ENCODE assay signal across 31 mouse cellular contexts in genomic region chr13:111373281-111373680, GRCm38 (mm10).
DNase-seq lines count a peak whose midpoint lies in the region; ATAC-seq and TF ChIP-seq lines count a peak whose summit lies in the region.
"Had no signal": no experiment of that assay in that cellular context is flagged by ENCODE, and none has a peak within 500 bp of the region (broad histone marks: within the 10 kb centered on the region; RNA-seq: fewer than 3 reads in every experiment).

No protein-coding gene starts in this region.

- no peak for TF ChIP-seq EP300 in heart, postnatal 0 days (IDR thresholded peaks at IDR 0.05; ENCODE audit: low read depth)
- no peak for TF ChIP-seq EP300 in heart, adult 2 months (IDR thresholded peaks at IDR 0.05; ENCODE audit: insufficient read depth, low read depth, low read length)

- H3K4me2 ChIP-seq in heart, postnatal 0 days (ENCODE audit: low read depth, low read length): no peak overlapping the region
- H3K4me2 ChIP-seq in limb, embryonic 14.5 days (replicated peaks; ENCODE audit: low read depth, low read length, severe bottlenecking): no peak overlapping the region
- no peak overlapping the region for H3K4me2 ChIP-seq in stomach, embryonic 16.5 days (ENCODE audit: low read depth, low read length)
- H3K4me2 ChIP-seq: embryonic facial prominence, embryonic 13.5 days; intestine, embryonic 15.5 days; liver, embryonic 11.5 days; lung, embryonic 15.5 days; neural tube, embryonic 12.5 days had no signal

- 58% methylated on average over 6 of the region's 6 CpGs for WGBS in heart, embryonic 10.5 days
- WGBS in heart, postnatal 0 days: 58% methylated on average over 6 of the region's 6 CpGs
- WGBS in heart, adult 2 months: 63% methylated on average over 6 of the region's 6 CpGs
- WGBS in limb, embryonic 14.5 days: 62% methylated on average over 6 of the region's 6 CpGs
- WGBS in stomach, embryonic 16.5 days: 54% methylated on average over 6 of the region's 6 CpGs

- no peak overlapping the region for H3K9ac ChIP-seq in heart, postnatal 0 days (replicated peaks; ENCODE audit: low read depth, low read length)
- H3K9ac ChIP-seq in heart, adult 2 months (ENCODE audit: low read depth, low read length): no peak overlapping the region
- H3K9ac ChIP-seq in limb, embryonic 14.5 days (ENCODE audit: low read depth, low read length, severe bottlenecking): no peak overlapping the region
- no peak overlapping the region for H3K9ac ChIP-seq in stomach, embryonic 16.5 days (ENCODE audit: low read length)
- H3K9ac ChIP-seq: embryonic facial prominence, embryonic 13.5 days; intestine, embryonic 15.5 days; lung, embryonic 15.5 days; neural tube, embryonic 12.5 days had no signal

- H3K4me3 ChIP-seq in heart, embryonic 10.5 days: no peak overlapping the region
- no peak overlapping the region for H3K4me3 ChIP-seq in heart, postnatal 0 days (ENCODE audit: low read depth, low read length)
- H3K4me3 ChIP-seq in heart, adult 2 months: no peak overlapping the region
- no peak overlapping the region for H3K4me3 ChIP-seq in limb, embryonic 14.5 days (replicated peaks; ENCODE audit: low read length)
- H3K4me3 ChIP-seq in stomach, embryonic 16.5 days (replicated peaks; ENCODE audit: low read length): no peak overlapping the region
- H3K4me3 ChIP-seq: embryonic facial prominence, embryonic 13.5 days; erythroblast, embryonic 14.5 days; gastrocnemius, adult 2 months; intestine, embryonic 15.5 days; lung, embryonic 15.5 days; midbrain, embryonic 10.5 days; myocyte; neural tube, embryonic 12.5 days had no signal

- no peaks in the 10 kb centered on the region for H3K27me3 ChIP-seq in heart, embryonic 10.5 days (ENCODE audit: insufficient read depth, poor library complexity, severe bottlenecking)
- H3K27me3 ChIP-seq in heart, postnatal 0 days (ENCODE audit: control insufficient read depth, insufficient read depth, low read length): no peaks in the 10 kb centered on the region
- no peaks in the 10 kb centered on the region for H3K27me3 ChIP-seq in heart, adult 2 months (ENCODE audit: control insufficient read depth, insufficient read depth, low read length)
- no peaks in the 10 kb centered on the region for H3K27me3 ChIP-seq in limb, embryonic 14.5 days (ENCODE audit: control insufficient read depth, insufficient read depth, low read length)
- no peaks in the 10 kb centered on the region for H3K27me3 ChIP-seq in stomach, embryonic 16.5 days (ENCODE audit: control insufficient read depth, insufficient read depth, low read length)
- H3K27me3 ChIP-seq: embryonic facial prominence, embryonic 13.5 days; intestine, embryonic 15.5 days; lung, embryonic 15.5 days; neural tube, embryonic 12.5 days; Patski had no signal

- peak; percentile 8 to 9 for DNase-seq in heart, adult 18-20 months
- DNase-seq in heart, embryonic 10.5 days (ENCODE audit: low spot score): no peak
- DNase-seq in heart, postnatal 0 days (ENCODE audit: low spot score): no peak
- no peak for DNase-seq in heart, adult 2 months
- DNase-seq in limb, embryonic 14.5 days (ENCODE audit: low spot score): peak; percentile 44
- no peak for DNase-seq in yolk sac, embryonic 10.5 days (ENCODE audit: low spot score)
- DNase-seq: adrenal gland, postnatal 14 days; cerebellum, adult 11-12 months; cerebellum, adult 9-11 months; embryo, embryonic 11 days; gastrocnemius, adult 2 months; gastrocnemius, postnatal 36 days; kidney, adult 8-10 months; kidney, postnatal 10 days; layer of hippocampus, adult 9-11 months; right cerebral cortex, adult 18-20 months; spleen, adult 18-20 months; thymus, adult 18-20 months; thymus, postnatal 25 days had no signal

- no peak overlapping the region for H3K27ac ChIP-seq in heart, embryonic 10.5 days
- 0 out of 2 replicates have a peak overlapping the region, but pooled peaks have one; percentile 34 for H3K27ac ChIP-seq in heart, postnatal 0 days (ENCODE audit: low read depth)
- H3K27ac ChIP-seq in heart, adult 2 months: no peak overlapping the region
- H3K27ac ChIP-seq in limb, embryonic 14.5 days (replicated peaks; ENCODE audit: low read depth, low read length): no peak overlapping the region
- H3K27ac ChIP-seq in stomach, embryonic 16.5 days (ENCODE audit: low read length): peak overlapping the region; percentile 58
- H3K27ac ChIP-seq: embryonic facial prominence, embryonic 13.5 days; gastrocnemius, adult 2 months; hindbrain, postnatal 0 days; intestine, embryonic 15.5 days; lung, embryonic 15.5 days; midbrain, embryonic 10.5 days; neural tube, embryonic 12.5 days had no signal

- peak; percentile 33; the same call in 1 of the 2 replicates for ATAC-seq in heart, postnatal 0 days (ENCODE audit: insufficient read depth, low read depth)
- peak; percentile 41; the same call in 1 of the 2 replicates for ATAC-seq in limb, embryonic 14.5 days (ENCODE audit: low FRiP score, low read depth)
- ATAC-seq in stomach, embryonic 16.5 days (ENCODE audit: insufficient read depth, low FRiP score): no peak
- ATAC-seq: forebrain, embryonic 16.5 days; hindbrain, postnatal 0 days; intestine, embryonic 15.5 days; Patski had no signal

- no peaks in the 10 kb centered on the region for H3K36me3 ChIP-seq in heart, embryonic 10.5 days
- no peaks in the 10 kb centered on the region for H3K36me3 ChIP-seq in heart, postnatal 0 days (replicated peaks; ENCODE audit: control insufficient read depth, insufficient read depth, low read length)
- H3K36me3 ChIP-seq in heart, adult 2 months (ENCODE audit: control insufficient read depth, insufficient read depth, low read length): no peaks in the 10 kb centered on the region; the same call in 1 of the 2 replicates
- no peaks in the 10 kb centered on the region for H3K36me3 ChIP-seq in limb, embryonic 14.5 days (ENCODE audit: control insufficient read depth, insufficient read depth, low read length)
- H3K36me3 ChIP-seq in stomach, embryonic 16.5 days (ENCODE audit: control insufficient read depth, insufficient read depth, low read length): no peaks in the 10 kb centered on the region
- H3K36me3 ChIP-seq: embryonic facial prominence, embryonic 13.5 days; intestine, embryonic 15.5 days; lung, embryonic 15.5 days; midbrain, embryonic 10.5 days; neural tube, embryonic 12.5 days had no signal

- TF ChIP-seq POLR2A in heart, adult 2 months (IDR thresholded peaks at IDR 0.05; ENCODE audit: insufficient read depth, low read depth, low read length): no peak
- no peak for TF ChIP-seq POLR2A in limb, embryonic 14.5 days (IDR thresholded peaks at IDR 0.05; ENCODE audit: borderline replicate concordance, extremely low read depth, insufficient read depth, insufficient read length)

- TF ChIP-seq CTCF in heart, postnatal 0 days (IDR thresholded peaks at IDR 0.05; ENCODE audit: low read depth): no peak
- TF ChIP-seq CTCF in heart, adult 2 months (IDR thresholded peaks at IDR 0.05): no peak

- H3K79me2 ChIP-seq in heart, adult 2 months (replicated peaks; ENCODE audit: control insufficient read depth, insufficient read depth, low read length): no peaks in the 10 kb centered on the region

- no peaks in the 10 kb centered on the region for H3K4me1 ChIP-seq in heart, embryonic 10.5 days
- peaks cover 11% of the 10 kb centered on the region for H3K4me1 ChIP-seq in heart, postnatal 0 days (ENCODE audit: control insufficient read depth, insufficient read depth)
- H3K4me1 ChIP-seq in heart, adult 2 months (ENCODE audit: control insufficient read depth, insufficient read depth, low read length): peaks cover 1% of the 10 kb centered on the region
- H3K4me1 ChIP-seq in limb, embryonic 14.5 days (ENCODE audit: control insufficient read depth, insufficient read depth, low read length): no peaks in the 10 kb centered on the region; the same call in 1 of the 2 replicates
- no peaks in the 10 kb centered on the region for H3K4me1 ChIP-seq in stomach, embryonic 16.5 days (ENCODE audit: control insufficient read depth, insufficient read depth, low read length)
- H3K4me1 ChIP-seq: embryonic facial prominence, embryonic 13.5 days; intestine, embryonic 15.5 days; lung, embryonic 15.5 days; neural tube, embryonic 12.5 days had no signal

- intact Hi-C loops in heart, adult 2 months (cut with DNase I): no loop called here

- no peaks in the 10 kb centered on the region for H3K9me3 ChIP-seq in heart, embryonic 10.5 days
- no peaks in the 10 kb centered on the region; the same call in 1 of the 2 replicates for H3K9me3 ChIP-seq in heart, postnatal 0 days (replicated peaks; ENCODE audit: control insufficient read depth, low read length)
- H3K9me3 ChIP-seq in limb, embryonic 14.5 days (ENCODE audit: control insufficient read depth, low read length): peaks cover 5% of the 10 kb centered on the region; the same call in 1 of the 2 replicates
- H3K9me3 ChIP-seq in stomach, embryonic 16.5 days (replicated peaks; ENCODE audit: control insufficient read depth, low read length): peaks cover 3% of the 10 kb centered on the region; the same call in 1 of the 2 replicates
- H3K9me3 ChIP-seq: intestine, embryonic 15.5 days; lung, embryonic 15.5 days; midbrain, embryonic 10.5 days; neural tube, embryonic 12.5 days had no signal

Comparison
In these comparisons a context has a peak if more than half of its experiments do, and no peak if none do; other contexts are left out.
1. DNase-seq: peak in heart, adult 18-20 months (2 of 2) and limb, embryonic 14.5 days (single experiment); none in heart, embryonic 10.5 days (single experiment), heart, postnatal 0 days (single experiment), heart, adult 2 months (0 of 2) and yolk sac, embryonic 10.5 days (single experiment).
2. H3K27ac ChIP-seq: peak in heart, postnatal 0 days (single experiment) and stomach, embryonic 16.5 days (single experiment); none in heart, embryonic 10.5 days (single experiment), heart, adult 2 months (single experiment) and limb, embryonic 14.5 days (single experiment).